Mouse (Mus musculus): ENCODE data around the gene Slc28a3. TPM values are rescaled to one million over a fixed set of nuclear protein-coding genes. Genes with fewer than 3 reads are reported as not detected.

The Slc28a3 gene
- polyA plus RNA-seq, 1 experiment from 2014 or later = not detected

DNA sequence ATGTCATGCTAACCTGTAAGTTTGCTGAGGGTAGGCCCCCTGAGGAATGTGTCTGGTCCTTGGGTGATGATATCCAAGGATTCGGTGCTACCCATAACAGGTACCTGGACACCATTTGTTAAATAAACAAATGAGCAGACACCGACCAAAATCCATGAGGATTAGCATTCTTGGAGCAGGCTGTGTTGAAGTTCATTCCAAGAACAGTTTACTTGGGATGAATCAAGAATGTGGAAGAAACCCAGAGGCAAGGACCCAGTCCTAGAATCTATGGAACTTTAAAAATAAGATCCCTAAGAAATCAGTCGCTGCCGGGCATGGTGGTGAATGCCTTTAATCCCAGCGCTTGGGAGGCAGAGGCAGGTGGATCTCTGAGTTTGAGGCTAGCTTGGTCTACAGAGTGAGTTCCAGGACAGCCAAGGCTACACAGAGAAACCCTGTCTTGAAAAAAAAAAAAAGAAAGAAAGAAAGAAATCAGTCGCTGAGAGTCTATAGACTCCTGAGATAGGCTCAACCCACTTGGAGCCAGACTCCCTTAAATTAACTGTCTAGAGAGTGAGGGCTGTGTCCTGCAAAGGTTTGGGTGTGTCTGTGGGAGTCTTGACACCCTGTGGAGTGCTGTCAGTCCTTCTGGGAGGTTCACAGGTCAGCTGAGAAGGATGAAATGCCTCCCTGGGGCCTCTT lies 73.3 kb downstream of the Slc28a3 start:
- Histone ChIP-seq H3K9ac (replicated peaks) (no peak overlapping the region), H3K36me3 (no peaks in the 10 kb centered on the region), H3K27me3 (no peaks in the 10 kb centered on the region), H3K4me3 (no peak overlapping the region), H3K9me3 (no peaks in the 10 kb centered on the region), H3K4me1 (no peaks in the 10 kb centered on the region), H3K4me2 (replicated peaks) (no peak overlapping the region), H3K27ac (replicated peaks) (no peak overlapping the region)
- no peak for ATAC-seq (ENCODE audit: low FRiP score, low read depth)
- 91% methylated on average over 6 of the region's 6 CpGs for WGBS

DNA sequence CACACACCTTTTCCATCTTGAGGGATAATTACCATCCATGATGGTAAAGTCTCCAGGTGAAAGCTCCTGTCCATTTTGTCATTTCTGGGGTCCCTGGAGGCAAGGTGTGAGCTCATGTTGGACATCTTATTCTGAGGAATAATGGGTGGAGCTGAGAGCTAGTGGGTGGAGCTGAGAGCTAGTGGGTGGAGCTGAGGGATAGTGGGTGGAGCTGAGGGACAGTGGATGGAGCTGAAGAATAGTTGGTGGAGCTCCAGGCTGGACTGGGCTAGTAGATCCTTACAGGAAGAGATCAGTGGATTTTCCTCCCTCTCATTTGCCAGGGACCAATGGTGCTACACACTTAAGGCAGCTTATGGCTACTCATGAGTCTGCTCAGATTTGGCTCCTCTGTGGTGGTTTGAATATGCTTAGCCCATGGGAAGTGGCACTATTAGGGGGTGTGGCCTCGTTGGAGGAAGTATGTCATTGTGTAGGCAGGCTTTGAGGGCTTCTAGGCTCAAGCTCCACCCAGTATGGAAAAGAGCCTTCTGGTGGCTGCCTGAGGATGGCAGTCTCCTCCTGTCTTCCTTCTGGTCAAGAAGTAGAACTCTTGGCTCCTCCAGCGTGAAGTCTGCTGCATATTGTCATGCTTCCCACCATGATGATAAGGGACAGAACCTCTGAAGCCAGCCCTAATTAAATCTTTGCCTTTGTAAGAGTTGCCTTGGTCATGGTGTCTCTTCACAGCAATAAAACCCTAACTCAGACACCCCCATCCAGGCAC lies 74.0 kb downstream of the Slc28a3 start:
- ATAC-seq (ENCODE audit: low FRiP score, low read depth) = no peak

DNA sequence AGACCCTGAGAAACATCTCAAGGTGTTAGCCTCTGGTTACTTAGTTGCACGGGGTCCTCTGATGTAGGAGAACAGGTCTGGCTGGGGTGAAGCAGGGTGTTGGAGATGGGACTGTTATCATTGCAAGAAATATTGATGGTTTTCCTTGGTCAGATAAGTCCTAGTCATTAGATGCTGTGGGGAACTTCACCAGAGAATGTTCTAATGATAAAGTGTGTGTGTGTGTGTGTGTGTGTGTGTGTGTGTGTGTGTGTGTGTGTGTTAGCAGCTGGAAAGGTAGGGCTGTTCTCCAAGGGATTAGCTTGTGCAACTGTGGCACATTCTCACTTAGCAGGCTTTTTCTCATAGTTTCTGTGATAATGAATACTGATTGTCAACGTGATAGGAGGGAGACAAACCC lies 75.4 kb downstream of the Slc28a3 start:
- Histone ChIP-seq H3K9ac (replicated peaks) (no peak overlapping the region), H3K4me1 (no peaks in the 10 kb centered on the region), H3K27ac (replicated peaks) (no peak overlapping the region), H3K36me3 (no peaks in the 10 kb centered on the region), H3K9me3 (no peaks in the 10 kb centered on the region), H3K27me3 (no peaks in the 10 kb centered on the region), H3K4me2 (replicated peaks) (no peak overlapping the region), H3K4me3 (no peak overlapping the region)
- 80% methylated on average over 2 of the region's 2 CpGs for WGBS
- no peak for ATAC-seq (ENCODE audit: low FRiP score, low read depth)

More for the DNA sequence above, 74.0 kb downstream of the Slc28a3 start:
- 67% methylated on average over 2 of the region's 2 CpGs for WGBS
- no peaks in the 10 kb centered on the region for H3K27me3 ChIP-seq
- no peak overlapping the region for H3K4me2 ChIP-seq (replicated peaks)
- H3K27ac ChIP-seq (replicated peaks) = no peak overlapping the region
- no peaks in the 10 kb centered on the region for H3K36me3 ChIP-seq
- H3K9ac ChIP-seq (replicated peaks) = no peak overlapping the region
- H3K4me1 ChIP-seq = no peaks in the 10 kb centered on the region
- H3K4me3 ChIP-seq = no peak overlapping the region
- H3K9me3 ChIP-seq = no peaks in the 10 kb centered on the region

DNA sequence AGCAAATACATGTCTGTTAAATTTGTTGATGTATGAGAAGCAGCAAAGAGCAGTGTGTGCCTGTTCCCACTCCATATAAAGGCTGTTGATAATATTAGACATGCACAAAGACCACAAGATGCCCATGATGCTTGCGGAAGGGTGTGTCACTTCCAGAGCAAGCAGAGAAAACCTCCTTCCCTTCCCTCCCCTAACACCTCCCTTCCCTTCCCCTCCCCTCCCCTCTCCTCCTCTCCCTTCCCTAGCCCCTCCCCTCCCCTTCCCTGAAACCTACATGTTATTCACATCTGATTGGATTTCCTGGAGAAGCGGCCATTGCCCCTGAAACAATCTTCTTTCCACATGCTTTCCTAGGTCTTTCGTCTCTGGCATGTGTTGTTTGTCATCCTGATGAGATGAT lies 75.8 kb downstream of the Slc28a3 start:
- no peak for ATAC-seq (ENCODE audit: low FRiP score, low read depth)
- H3K27ac ChIP-seq (replicated peaks) = no peak overlapping the region
- no peak overlapping the region for H3K9ac ChIP-seq (replicated peaks)
- H3K36me3 ChIP-seq = no peaks in the 10 kb centered on the region
- 91% methylated on average over 3 of the region's 3 CpGs for WGBS
- H3K9me3 ChIP-seq = no peaks in the 10 kb centered on the region
- H3K4me2 ChIP-seq (replicated peaks) = no peak overlapping the region
- H3K27me3 ChIP-seq = no peaks in the 10 kb centered on the region
- no peaks in the 10 kb centered on the region for H3K4me1 ChIP-seq
- no peak overlapping the region for H3K4me3 ChIP-seq

DNA sequence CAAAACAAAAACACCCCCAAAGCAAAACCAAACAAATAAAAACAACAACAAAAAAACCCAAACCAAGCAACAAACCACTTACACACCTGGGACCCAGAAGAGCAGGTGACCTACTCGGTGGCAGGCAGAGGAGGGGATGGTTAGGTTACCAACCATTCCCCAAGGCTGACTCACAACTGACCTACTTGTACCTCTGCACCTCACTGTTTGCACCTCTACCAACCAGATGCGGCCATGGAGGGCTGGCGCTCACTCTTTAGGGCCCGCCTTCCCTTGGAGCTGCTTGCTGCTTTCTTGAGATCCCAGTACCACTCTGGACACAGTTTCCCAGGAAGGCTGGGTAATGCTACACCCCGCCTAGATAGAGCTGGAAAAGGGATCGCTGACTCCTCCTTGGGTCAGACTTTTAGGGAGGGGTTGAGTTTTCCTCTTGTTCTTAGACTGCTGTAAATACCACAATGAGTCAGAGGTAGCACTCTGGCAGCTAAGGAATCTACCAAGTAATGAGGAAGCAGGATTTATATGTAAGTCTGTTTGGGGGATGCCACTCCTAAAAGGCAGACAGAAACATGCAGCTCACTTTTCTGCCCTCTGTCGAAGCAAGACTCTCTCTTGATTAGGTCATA lies 76.3 kb downstream of the Slc28a3 start:
- Histone ChIP-seq H3K9me3 (no peaks in the 10 kb centered on the region), H3K27ac (replicated peaks) (no peak overlapping the region), H3K9ac (replicated peaks) (no peak overlapping the region), H3K4me2 (replicated peaks) (no peak overlapping the region), H3K4me3 (no peak overlapping the region), H3K27me3 (no peaks in the 10 kb centered on the region), H3K4me1 (no peaks in the 10 kb centered on the region), H3K36me3 (no peaks in the 10 kb centered on the region)
- WGBS = 77% methylated on average over 7 of the region's 7 CpGs
- ATAC-seq (ENCODE audit: low FRiP score, low read depth) = no peak

DNA sequence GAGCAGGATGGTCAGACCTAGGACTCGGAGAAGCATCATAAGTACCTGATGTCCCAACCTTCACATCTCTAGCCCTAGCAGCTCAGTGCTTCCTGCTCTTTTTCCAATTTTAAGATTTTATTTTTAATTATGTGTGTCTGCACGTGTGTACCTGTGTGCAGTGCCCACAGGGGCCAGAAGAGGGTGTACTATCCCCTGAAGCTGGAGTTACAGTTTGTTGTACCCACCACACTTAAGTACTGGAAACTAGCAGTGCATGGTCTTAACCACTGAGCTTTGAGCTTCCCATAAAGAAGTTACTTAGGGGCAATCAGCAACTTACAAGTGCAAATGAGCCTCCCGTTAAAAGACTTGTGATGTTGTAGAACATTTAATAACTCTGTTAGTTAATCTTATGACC lies 86.1 kb downstream of the Slc28a3 start:
- 88% methylated on average over 3 of the region's 3 CpGs for WGBS
- no peak overlapping the region for H3K9ac ChIP-seq (replicated peaks)
- peaks cover 4% of the 10 kb centered on the region; the same call in 1 of the 2 replicates for H3K4me1 ChIP-seq
- no peaks in the 10 kb centered on the region for H3K36me3 ChIP-seq
- no peak for ATAC-seq (ENCODE audit: low FRiP score, low read depth)
- H3K9me3 ChIP-seq = no peaks in the 10 kb centered on the region
- H3K27ac ChIP-seq (replicated peaks) = no peak overlapping the region
- no peak overlapping the region for H3K4me2 ChIP-seq (replicated peaks)
- no peak overlapping the region for H3K4me3 ChIP-seq
- peaks cover 17% of the 10 kb centered on the region; the same call in 1 of the 2 replicates for H3K27me3 ChIP-seq

DNA sequence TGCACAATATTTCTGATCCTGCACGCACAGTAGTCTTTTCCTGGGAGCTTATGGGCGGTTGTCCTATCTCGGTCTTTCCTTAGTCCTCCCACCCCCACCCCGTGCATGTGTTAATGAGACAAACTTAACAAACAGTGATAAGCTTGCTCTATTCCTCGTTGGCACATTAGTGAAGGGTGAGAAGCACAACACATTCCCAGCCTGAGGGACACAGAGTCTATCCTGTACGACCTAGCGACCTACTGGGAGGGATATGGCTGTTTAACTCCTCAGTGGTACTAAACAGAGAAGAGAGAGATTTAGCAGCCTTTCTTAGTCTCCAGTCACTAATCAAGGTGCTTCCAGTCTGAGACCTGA lies 86.9 kb downstream of the Slc28a3 start:
- no peak overlapping the region for H3K9ac ChIP-seq (replicated peaks)
- H3K27ac ChIP-seq (replicated peaks) = no peak overlapping the region
- H3K4me3 ChIP-seq = no peak overlapping the region
- H3K4me2 ChIP-seq (replicated peaks) = no peak overlapping the region
- no peaks in the 10 kb centered on the region for H3K9me3 ChIP-seq
- ATAC-seq (ENCODE audit: low FRiP score, low read depth) = no peak
- WGBS = 77% methylated on average over 7 of the region's 7 CpGs
- H3K4me1 ChIP-seq = peaks cover 4% of the 10 kb centered on the region; the same call in 1 of the 2 replicates
- no peaks in the 10 kb centered on the region for H3K36me3 ChIP-seq
- peaks cover 17% of the 10 kb centered on the region; the same call in 1 of the 2 replicates for H3K27me3 ChIP-seq

DNA sequence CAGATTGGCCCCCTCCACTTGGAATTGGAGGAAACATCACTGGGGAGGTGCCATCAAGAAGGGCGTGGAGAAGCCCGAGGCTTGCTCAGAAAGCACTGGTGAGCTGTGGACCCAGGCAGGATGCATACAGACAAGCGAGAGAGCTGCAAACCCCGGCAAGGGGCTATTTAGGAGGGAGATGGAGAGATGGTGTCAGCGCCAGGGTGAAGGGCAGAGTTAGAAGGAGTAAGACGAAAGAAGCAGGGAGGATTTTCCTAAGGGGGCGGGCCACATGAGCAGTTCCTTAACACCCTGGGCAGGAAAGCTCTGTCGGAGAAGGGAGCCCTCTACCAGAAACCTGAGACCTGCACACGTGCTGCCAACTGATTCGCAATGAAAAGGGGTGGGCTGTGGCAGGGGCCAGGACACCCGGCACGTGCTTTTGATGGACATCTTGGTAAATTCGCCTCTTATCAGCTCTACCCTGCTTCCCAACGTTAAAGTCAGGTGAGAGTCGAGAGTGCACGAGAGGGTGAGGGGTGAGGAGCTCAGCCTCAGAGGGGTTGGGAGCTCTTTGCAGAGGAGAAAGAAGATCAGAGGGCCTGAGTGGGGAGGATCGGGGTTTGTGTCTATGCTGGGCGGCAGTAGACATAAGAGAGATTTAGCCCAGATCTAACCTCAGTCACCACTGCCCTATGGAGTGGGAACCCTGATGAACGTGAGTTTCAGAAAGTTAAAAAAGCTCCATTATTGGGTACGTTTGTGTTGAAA lies 87.5 kb downstream of the Slc28a3 start:
- Histone ChIP-seq H3K4me3 (no peak overlapping the region), H3K9me3 (no peaks in the 10 kb centered on the region), H3K4me1 (peaks cover 4% of the 10 kb centered on the region; the same call in 1 of the 2 replicates), H3K36me3 (no peaks in the 10 kb centered on the region), H3K27ac (replicated peaks) (no peak overlapping the region), H3K4me2 (replicated peaks) (no peak overlapping the region), H3K27me3 (peaks cover 17% of the 10 kb centered on the region; the same call in 1 of the 2 replicates), H3K9ac (replicated peaks) (no peak overlapping the region)
- no peak for ATAC-seq (ENCODE audit: low FRiP score, low read depth)
- WGBS = 39% methylated on average over 20 of the region's 20 CpGs

DNA sequence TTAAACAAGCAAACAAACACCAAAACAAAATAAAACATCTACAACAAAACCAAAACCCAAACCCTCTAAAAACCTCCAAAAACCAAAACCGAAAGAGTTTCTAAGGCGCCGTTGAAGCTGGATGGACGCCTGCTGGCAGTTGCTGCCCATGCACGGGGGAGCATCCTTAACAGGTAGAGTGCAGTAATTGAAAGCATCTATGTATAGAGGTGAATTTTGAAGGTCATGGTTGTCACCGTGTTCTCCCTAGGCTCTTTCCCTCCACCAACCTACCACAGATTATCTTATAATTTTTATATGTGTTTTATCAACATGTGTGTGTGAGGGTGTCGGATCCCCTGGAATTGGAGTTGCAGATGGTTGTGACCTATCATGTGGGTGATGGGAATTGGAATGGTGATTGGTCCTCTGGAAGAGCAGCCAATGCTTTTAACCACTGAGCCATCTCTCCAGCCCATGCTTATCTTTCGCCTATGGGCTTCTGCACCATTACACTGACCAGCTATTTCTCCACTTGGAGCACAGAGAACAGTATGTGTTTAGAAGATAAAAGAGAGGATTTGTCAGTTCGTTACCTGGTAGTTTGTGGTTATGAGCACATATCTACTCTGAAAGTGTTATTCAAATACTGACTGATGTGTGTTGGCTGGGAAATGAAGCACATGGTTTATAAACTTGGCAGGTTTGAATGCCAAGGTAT lies 89.2 kb downstream of the Slc28a3 start:
- ATAC-seq (ENCODE audit: low FRiP score, low read depth) = no peak
- 92% methylated on average over 9 of the region's 9 CpGs for WGBS
- Histone ChIP-seq H3K36me3 (no peaks in the 10 kb centered on the region), H3K4me1 (peaks cover 4% of the 10 kb centered on the region; the same call in 1 of the 2 replicates), H3K4me2 (replicated peaks) (no peak overlapping the region), H3K9ac (replicated peaks) (no peak overlapping the region), H3K27me3 (peaks cover 17% of the 10 kb centered on the region; the same call in 1 of the 2 replicates), H3K4me3 (no peak overlapping the region), H3K9me3 (no peaks in the 10 kb centered on the region), H3K27ac (replicated peaks) (no peak overlapping the region)

DNA sequence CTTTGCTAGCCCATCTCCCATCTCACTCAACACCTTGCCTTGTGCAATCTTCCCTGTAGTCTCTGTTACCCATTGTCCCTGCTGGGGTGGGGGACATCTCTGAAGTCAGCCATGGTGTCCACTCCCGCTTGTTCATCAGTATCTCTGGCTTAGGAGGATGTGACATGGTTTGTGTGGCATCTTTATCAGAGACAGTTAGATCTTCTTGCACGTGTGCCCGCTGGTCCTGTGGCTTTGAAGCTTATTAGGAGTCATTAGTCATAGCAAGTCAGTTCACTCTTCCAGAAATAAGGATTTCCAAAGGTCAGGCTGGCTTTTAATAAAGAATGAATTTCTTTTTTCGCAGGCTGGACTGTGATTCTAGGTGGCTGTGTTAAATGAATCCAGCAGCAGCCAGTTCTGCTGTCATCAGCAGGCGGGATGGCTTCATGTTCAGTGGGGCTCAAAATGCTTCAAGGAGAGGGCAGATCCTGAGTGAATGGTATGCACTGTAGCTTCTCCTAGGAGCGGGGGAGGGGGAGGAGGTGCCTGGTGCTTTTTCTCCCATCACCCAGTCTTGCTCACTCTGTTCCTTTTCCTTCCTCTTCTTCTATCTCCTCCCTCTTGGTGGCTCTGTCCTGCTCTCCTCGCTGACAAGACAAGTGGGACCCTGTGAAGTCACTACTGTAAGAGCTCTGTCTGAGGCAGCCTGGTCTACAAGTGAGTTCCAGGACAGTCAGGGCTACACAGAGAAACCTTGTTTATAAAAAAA lies 89.9 kb downstream of the Slc28a3 start:
- 62% methylated on average over 7 of the region's 7 CpGs for WGBS
- no peak for ATAC-seq (ENCODE audit: low FRiP score, low read depth)
- Histone ChIP-seq H3K36me3 (no peaks in the 10 kb centered on the region), H3K4me3 (no peak overlapping the region), H3K27ac (replicated peaks) (no peak overlapping the region), H3K4me2 (replicated peaks) (no peak overlapping the region), H3K4me1 (peaks cover 4% of the 10 kb centered on the region; the same call in 1 of the 2 replicates), H3K9me3 (no peaks in the 10 kb centered on the region), H3K27me3 (peaks cover 17% of the 10 kb centered on the region; the same call in 1 of the 2 replicates), H3K9ac (replicated peaks) (no peak overlapping the region)

DNA sequence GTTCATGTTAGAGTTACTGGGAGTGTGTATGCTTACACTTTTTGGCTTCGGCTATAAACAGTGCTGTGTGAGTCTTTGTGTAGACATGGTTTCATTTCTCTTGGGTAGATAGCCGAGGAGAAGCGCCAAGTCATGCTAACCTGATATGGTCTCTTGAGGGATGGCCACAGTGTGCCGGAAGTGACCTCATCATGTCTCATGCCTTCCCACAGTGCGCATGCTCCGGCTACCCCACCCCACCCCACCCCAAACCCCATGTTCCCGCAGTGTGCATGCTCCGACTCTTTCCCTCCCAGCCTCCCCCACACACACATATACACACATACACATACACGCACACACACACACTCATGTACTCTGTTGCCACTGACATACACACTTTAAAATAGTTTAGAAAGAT lies 90.6 kb downstream of the Slc28a3 start:
- H3K9ac ChIP-seq (replicated peaks) = no peak overlapping the region
- WGBS = 93% methylated on average over 9 of the region's 9 CpGs
- no peak overlapping the region for H3K4me3 ChIP-seq
- H3K9me3 ChIP-seq = no peaks in the 10 kb centered on the region
- peaks cover 17% of the 10 kb centered on the region; the same call in 1 of the 2 replicates for H3K27me3 ChIP-seq
- H3K36me3 ChIP-seq = no peaks in the 10 kb centered on the region
- ATAC-seq (ENCODE audit: low FRiP score, low read depth) = no peak
- H3K4me2 ChIP-seq (replicated peaks) = no peak overlapping the region
- peaks cover 4% of the 10 kb centered on the region; the same call in 1 of the 2 replicates for H3K4me1 ChIP-seq
- no peak overlapping the region for H3K27ac ChIP-seq (replicated peaks)

All from midbrain, embryonic 12.5 days (tissue).